Mouse (Mus musculus) limb, embryonic 14.5 days (tissue): Measurements from ENCODE around the gene Hao2. TPM values are rescaled to one million over a fixed set of nuclear protein-coding genes. Genes with fewer than 3 reads are reported as not detected.

Experiments
- ATAC-seq: fragments of 200-750 bp; cut with Nextera tagmentation; 2 replicates; pipeline ENCODE4 v1.8.0; 2017; ENCODE audit warnings: low read depth, moderate number of reproducible peaks, moderate TSS enrichment; ENCODE audit not compliant: low FRiP score
- DNase-seq: peaks from one replicate; pipeline ENCODE4 v3.0.0-alpha.2; 2015; ENCODE audit warnings: low spot score
- H3K27ac ChIP-seq: fragments of 300-500 bp; sonication (generic); replicated peaks from 2 replicates; pipeline ENCODE4 v1.5.1; 2014; ENCODE audit warnings: low read depth, mild to moderate bottlenecking, low read length, moderate library complexity, mixed read lengths
- H3K27me3 ChIP-seq: fragments of 300-500 bp; sonication (generic); 2 replicates; pipeline ENCODE4 v1.6.1; 2014; ENCODE audit warnings: low read length, mixed read lengths; ENCODE audit not compliant: control insufficient read depth, insufficient read depth
- H3K36me3 ChIP-seq: fragments of 300-500 bp; sonication (generic); 2 replicates; pipeline ENCODE4 v1.6.1; 2014; ENCODE audit warnings: mild to moderate bottlenecking, low read length, moderate library complexity, mixed read lengths; ENCODE audit not compliant: control insufficient read depth, insufficient read depth
- H3K4me1 ChIP-seq: fragments of 300-500 bp; sonication (generic); 2 replicates; pipeline ENCODE4 v1.6.1; 2014; ENCODE audit warnings: antibody characterized with exemption, low read length, mixed read lengths; ENCODE audit not compliant: control insufficient read depth, insufficient read depth
- H3K4me2 ChIP-seq: fragments of 300-500 bp; sonication (generic); replicated peaks from 2 replicates; pipeline ENCODE4 v1.6.1; 2014; ENCODE audit warnings: low read depth, mild to moderate bottlenecking, low read length, moderate library complexity; ENCODE audit not compliant: severe bottlenecking
- H3K4me3 ChIP-seq: fragments of 300-500 bp; sonication (generic); replicated peaks from 2 replicates; pipeline ENCODE4 v1.5.1; 2014; ENCODE audit warnings: low read length
- H3K9ac ChIP-seq: fragments of 300-500 bp; sonication (generic); 2 replicates; pipeline ENCODE4 v1.6.1; 2014; ENCODE audit warnings: mild to moderate bottlenecking, low read depth, low read length, moderate library complexity; ENCODE audit not compliant: severe bottlenecking
- H3K9me3 ChIP-seq: fragments of 300-500 bp; sonication (generic); 2 replicates; pipeline ENCODE4 v1.6.1; 2016; ENCODE audit warnings: low read length; ENCODE audit not compliant: control insufficient read depth
- POLR2A ChIP-seq: fragments of 200-500 bp; IDR thresholded peaks from 2 replicates; pipeline ENCODE4 v1.8.0; 2012; ENCODE audit warnings: inconsistent platforms, mild to moderate bottlenecking, moderate library complexity, borderline replicate concordance; ENCODE audit not compliant: insufficient read depth, insufficient read length; ENCODE audit errors: extremely low read depth
- WGBS: fragments of 180-500 bp; shearing (Covaris S2); extraction: QIAGEN DNeasy Blood & Tissue Kit; methylation state at CpG from one replicate; pipeline ENCODE4 v1.1.7; 2014; 5-methylcytosine and 5-hydroxymethylcytosine counted together
- polyA plus RNA-seq, 2 experiments: library from polyadenylated mRNA; depleted of rRNA in 1 of 2; stranded (reverse) in 1 of 2; unstranded in 1 of 2; fragments of >200 nt; fragmentation: Nextera tagmentation in 1 of 2; extraction: Ambion mirVana in 1 of 2; gene quantifications; 2 replicates each; pipeline versions ENCODE4 v1.2.1 to v1.2.3; 2012 to 2014

Hao2 gene
- polyA plus RNA-seq, 2 experiments, result 0.04 to 0.11 TPM

DNA sequence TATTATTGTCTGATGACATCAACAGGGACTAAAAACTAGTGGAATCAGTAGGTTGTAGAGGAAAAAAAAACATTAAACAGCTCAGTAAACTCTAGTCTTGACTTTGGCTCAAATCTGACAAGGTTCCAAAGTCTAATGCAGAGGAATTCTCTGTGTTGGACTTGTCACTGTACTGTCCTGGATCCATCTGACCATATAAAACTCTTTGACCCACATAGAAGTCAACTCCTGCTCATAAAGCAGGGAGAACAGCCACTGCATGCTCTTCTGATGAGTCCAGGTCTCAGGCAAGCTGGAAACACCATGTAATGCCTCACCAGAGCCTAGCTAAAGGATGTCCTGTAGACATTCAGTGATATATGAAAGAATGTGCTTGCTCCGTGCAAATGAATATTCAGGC, 41.0 kb upstream of the Hao2 start:
- Histone ChIP-seq H3K36me3 (no peaks in the 10 kb centered on the region), H3K9me3 (no peaks in the 10 kb centered on the region), H3K27ac (no peak overlapping the region), H3K9ac (no peak overlapping the region), H3K4me1 (no peaks in the 10 kb centered on the region), H3K4me2 (no peak overlapping the region), H3K27me3 (no peaks in the 10 kb centered on the region), H3K4me3 (no peak overlapping the region)
- DNase-seq, result no peak
- TF ChIP-seq POLR2A, result no peak
- WGBS, result 50% methylated on average over 1 of the region's 1 CpGs
- no peak for ATAC-seq

DNA sequence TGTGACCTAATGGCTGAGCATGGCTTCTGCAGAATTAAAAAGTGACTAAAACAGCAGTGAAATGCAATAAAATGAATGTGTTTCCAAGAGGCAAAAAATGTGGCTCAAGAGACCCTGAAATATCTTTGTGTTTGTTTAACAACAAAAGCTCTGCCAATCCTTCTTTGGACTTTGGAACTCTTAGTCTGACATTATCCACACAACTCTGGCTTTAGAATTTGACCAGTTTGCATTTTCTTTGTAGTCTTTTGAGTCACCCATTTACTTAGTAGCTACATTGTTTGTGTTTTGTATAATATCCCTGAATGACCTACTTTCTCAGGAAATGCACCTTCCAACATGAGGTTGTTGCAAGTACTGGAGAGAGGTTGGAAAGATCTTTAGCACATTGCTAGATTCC, 39.4 kb upstream of the Hao2 start:
- H3K9ac ChIP-seq, result no peak overlapping the region
- H3K27ac ChIP-seq, result no peak overlapping the region
- no peak overlapping the region for H3K4me3 ChIP-seq
- H3K36me3 ChIP-seq, result no peaks in the 10 kb centered on the region
- no peaks in the 10 kb centered on the region for H3K9me3 ChIP-seq
- H3K4me1 ChIP-seq, result no peaks in the 10 kb centered on the region
- TF ChIP-seq POLR2A, result no peak
- H3K4me2 ChIP-seq, result no peak overlapping the region
- ATAC-seq (no peak), DNase-seq (no peak)
- no peaks in the 10 kb centered on the region for H3K27me3 ChIP-seq

DNA sequence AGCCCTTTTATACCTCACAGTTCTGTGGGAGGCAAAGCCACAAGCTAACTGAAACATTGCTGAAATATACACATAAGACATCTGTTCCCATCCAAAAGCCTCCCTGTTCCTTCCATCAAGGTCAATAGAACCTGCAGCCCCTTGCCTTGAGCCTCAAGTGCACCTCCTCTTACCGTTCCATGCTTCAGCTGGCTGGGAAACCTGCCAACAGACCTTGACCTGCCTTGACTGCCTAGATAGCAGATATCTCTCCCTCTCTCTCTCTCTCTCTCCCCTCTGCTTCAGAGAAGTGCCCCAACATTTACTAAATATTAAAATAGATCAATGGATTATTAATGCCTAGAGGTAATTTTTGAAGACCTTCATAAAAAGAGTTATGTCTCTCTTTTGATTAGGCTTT, 38.8 kb upstream of the Hao2 start:
- 42% methylated on average over 1 of the region's 1 CpGs for WGBS
- no peak for ATAC-seq

DNA sequence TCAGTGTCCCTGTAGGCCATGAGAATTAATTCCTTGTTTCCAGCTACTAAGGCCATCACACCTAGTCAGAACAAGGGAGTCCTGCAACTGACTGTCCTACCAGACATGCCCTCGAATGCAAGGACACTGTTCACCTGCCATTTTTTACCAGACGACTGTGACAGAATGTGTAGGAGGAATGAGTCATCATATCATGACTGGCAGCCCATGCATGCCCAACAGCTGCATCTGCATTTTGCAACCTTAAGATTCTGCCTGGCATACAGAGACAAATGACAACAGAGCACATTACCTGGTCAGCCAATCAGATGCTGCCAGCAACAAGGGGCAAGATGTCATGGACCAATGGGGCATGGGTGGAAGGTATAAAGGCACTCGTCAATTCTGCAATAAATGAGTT, 27.4 kb upstream of the Hao2 start:
- Histone ChIP-seq H3K27me3 (no peaks in the 10 kb centered on the region), H3K9ac (no peak overlapping the region), H3K4me3 (no peak overlapping the region), H3K4me2 (no peak overlapping the region), H3K36me3 (no peaks in the 10 kb centered on the region), H3K27ac (no peak overlapping the region), H3K9me3 (no peaks in the 10 kb centered on the region), H3K4me1 (no peaks in the 10 kb centered on the region)
- no peak for ATAC-seq
- no peak for DNase-seq
- TF ChIP-seq POLR2A, result no peak
- whole genome bisulfite sequencing, result 78% methylated on average over 3 of the region's 3 CpGs

More for the DNA sequence above, 38.8 kb upstream of the Hao2 start:
- Histone ChIP-seq H3K9ac (no peak overlapping the region), H3K27ac (no peak overlapping the region), H3K27me3 (no peaks in the 10 kb centered on the region), H3K9me3 (no peaks in the 10 kb centered on the region), H3K4me1 (no peaks in the 10 kb centered on the region), H3K4me2 (no peak overlapping the region), H3K36me3 (no peaks in the 10 kb centered on the region), H3K4me3 (no peak overlapping the region)
- no peak for TF ChIP-seq POLR2A
- DNase-seq, result no peak

DNA sequence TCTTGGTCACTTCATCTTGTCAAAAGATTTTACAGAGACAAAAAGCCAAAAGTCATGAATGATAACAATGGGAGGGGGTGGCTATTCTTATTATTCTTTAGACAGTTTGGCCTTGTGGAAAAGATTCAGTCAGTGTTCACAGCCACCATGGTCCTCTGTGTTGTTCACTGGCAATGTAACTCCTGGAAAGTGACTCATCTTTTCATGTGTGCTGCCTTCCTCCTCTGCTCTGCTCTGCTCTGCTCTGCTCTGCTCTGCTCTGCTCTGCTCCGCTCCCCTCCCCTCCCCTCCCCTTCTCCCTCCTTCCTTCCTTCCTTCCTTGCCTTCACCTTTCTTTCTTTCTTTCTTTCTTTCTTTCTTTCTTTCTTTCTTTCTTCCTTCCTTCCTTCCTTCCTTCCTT, 24.2 kb upstream of the Hao2 start:
- WGBS, result 60% methylated on average over 1 of the region's 1 CpGs
- Histone ChIP-seq H3K36me3 (no peaks in the 10 kb centered on the region), H3K9ac (no peak overlapping the region), H3K4me2 (no peak overlapping the region), H3K9me3 (no peaks in the 10 kb centered on the region), H3K27me3 (no peaks in the 10 kb centered on the region), H3K27ac (no peak overlapping the region), H3K4me1 (no peaks in the 10 kb centered on the region), H3K4me3 (no peak overlapping the region)
- TF ChIP-seq POLR2A, result no peak
- no peak for DNase-seq
- no peak for ATAC-seq

DNA sequence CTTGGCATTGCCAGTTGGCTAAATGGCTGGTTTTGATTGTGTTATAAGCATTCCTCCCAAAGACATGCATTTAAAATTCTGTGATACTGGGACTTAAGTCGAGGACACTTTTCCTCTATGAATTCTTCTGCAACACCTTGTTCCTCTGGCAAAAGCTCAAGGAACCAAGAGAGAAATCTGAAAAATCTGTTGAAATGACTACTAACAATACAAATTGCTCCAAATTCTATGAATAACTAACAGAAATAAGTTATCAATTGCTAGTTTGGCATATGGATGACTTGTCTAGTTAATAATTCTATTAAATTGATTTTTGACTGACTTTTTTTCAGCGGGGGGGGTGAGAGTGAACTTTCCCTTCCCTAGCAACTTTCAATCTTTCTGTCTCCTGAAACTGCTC, 23.8 kb upstream of the Hao2 start:
- no peak for TF ChIP-seq POLR2A
- Histone ChIP-seq H3K4me3 (no peak overlapping the region), H3K4me1 (no peaks in the 10 kb centered on the region), H3K4me2 (no peak overlapping the region), H3K27me3 (no peaks in the 10 kb centered on the region), H3K27ac (no peak overlapping the region), H3K9me3 (no peaks in the 10 kb centered on the region), H3K36me3 (no peaks in the 10 kb centered on the region), H3K9ac (no peak overlapping the region)
- DNase-seq (no peak), ATAC-seq (no peak)
- WGBS, result 81% methylated on average over 2 of the region's 2 CpGs
